Mouse (Mus musculus) CD4-positive helper T cell, adult 2 months (primary cell): Measurements from ENCODE around the gene Csmd2.

Source experiments
- DNase-seq: peaks from one replicate; pipeline ENCODE4 v3.0.0-alpha.2; 2012; ENCODE audit warnings: low read depth, missing footprints, low spot score

Csmd2 gene

DNA sequence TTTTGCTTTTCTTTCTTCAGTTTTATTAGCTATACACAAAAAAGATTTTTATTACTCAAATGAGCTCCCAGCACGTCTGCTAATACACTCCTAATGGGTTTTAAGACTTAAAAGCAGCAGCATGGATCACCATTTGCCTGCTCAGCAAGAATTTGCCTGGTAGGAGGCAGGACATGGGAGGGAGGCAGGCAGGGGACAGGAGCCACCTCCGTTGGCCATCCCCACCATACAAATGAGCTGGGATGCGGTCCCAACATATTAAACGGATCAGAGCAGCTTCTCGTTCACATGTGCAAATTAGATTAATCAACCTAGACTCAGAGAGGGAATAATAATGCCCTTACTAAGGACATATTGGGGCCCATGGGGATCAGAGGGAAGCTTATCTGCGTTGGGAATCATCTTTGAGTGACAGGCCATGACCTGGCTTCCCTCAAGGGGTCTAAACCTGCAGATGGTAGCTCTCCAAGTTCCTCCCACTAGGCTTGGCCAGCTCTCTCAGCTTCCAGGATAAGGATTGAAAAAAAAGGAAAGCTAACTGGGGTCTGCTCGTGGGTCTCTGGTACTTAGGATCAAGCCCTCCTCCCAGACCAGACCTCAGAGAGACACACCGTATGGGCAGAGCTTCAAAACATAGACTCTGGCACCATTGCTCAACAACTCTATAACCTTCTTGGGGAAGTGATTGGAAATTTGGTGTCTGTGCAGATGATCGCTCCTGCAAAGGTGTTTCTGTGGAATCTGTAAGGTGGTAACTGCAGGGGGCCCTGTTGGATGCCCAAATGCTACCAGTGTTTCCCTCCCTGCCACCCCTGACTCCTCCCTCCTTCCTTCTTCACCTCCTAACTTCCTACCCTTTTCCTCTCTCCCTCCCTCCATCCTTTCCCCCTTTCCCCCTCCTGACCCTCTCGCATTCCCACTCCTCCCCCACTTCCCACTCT lies 153.8 kb downstream of the Csmd2 start:
- no peak for DNase-seq

DNA sequence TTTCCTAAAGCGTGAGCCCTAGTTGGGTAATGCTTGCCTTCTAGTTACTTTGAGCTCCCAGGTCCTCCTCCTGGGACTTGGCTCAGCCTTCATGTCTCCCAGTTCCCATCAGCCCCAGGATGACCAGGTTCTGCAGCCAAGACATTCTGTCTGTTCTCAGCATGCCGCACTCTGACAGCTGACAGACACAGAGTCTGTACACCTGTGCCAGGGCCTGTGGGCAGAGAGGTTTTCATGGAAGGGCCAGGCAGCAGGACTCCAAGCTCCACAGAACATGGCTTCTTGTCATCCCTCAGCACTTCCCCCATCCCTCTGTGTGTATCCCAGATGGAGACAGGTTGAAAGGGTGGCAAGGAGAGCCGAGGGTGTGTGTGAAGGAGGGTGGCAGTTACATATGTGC lies 154.6 kb downstream of the Csmd2 start:
- DNase-seq: no peak

GRCm38 (mm10) chr4:128143147-128143546 lies 155.5 kb downstream of the Csmd2 start:
- DNase-seq: no peak

DNA sequence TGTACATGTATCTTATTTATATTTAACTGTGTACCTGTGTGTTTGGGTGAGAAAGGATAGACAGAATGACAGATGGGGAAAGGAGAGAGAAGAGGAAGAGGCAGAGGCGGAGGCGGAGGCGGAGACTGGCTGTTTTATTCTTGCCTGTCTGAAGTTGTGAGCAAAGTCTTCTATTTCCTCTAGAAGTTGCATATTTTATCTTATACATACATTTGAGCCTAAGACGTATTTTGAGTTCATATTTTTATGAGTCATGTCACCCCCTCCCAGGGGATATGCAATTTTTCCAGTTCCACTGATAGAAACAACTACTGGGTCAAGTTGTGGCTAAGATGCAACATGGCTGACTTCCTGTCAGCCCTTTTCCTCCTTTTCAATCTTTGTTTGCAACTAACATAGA lies 161.9 kb downstream of the Csmd2 start:
- no peak for DNase-seq

- no peak for DNase-seq
Observed at GRCm38 (mm10) chr4:128152066-128152465, 164.4 kb downstream of the Csmd2 start.

GRCm38 (mm10) chr4:128153144-128153543 lies 165.5 kb downstream of the Csmd2 start:
- no peak for DNase-seq

GRCm38 (mm10) chr4:128155226-128155625 lies 167.6 kb downstream of the Csmd2 start:
- no peak for DNase-seq

- DNase-seq: no peak
Observed at GRCm38 (mm10) chr4:128160656-128161055, 173.0 kb downstream of the Csmd2 start.

DNA sequence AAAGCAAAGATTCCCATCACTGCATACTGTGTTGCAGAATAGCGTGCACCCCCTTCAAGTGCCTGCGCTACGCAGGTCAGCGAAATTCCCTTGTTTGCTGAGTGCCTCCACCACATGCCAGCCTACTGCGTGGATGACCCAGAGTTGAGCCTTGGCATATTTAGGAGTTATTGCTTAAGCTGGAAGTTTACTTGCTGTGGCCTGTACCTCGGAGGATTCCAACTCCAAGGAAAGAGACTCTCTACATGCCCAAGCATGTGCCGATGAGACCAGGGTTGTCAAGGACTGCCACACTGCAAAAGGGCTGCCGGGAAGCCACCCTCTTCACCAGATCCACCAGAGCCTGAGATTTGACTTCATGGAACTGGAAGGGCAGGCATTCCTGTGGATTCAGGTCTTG lies 182.5 kb downstream of the Csmd2 start:
- DNase-seq: no peak

- DNase-seq: no peak
Observed at GRCm38 (mm10) chr4:128171233-128171632, 183.6 kb downstream of the Csmd2 start.

DNA sequence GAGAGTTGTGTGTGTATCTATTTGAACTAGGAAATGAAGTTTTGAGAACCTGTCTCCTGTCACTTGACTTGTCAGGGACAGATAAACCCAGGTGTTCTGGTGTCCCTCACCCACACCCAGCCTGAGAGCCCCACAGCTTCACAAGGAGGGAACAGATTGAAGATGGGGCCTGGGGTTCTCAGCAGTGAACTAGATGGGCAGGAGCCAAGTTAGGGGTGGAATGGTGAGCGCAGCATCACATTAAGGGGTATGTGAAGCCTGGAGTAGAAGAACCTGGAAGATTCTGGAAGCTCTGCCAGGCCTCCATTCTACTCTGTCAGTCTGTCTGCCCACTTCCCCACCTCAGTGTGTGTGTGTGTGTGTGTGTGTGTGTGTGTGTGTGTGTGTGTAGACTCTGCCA lies 184.0 kb downstream of the Csmd2 start:
- DNase-seq: no peak

GRCm38 (mm10) chr4:128178974-128179373 lies 191.3 kb downstream of the Csmd2 start:
- DNase-seq: no peak

DNA sequence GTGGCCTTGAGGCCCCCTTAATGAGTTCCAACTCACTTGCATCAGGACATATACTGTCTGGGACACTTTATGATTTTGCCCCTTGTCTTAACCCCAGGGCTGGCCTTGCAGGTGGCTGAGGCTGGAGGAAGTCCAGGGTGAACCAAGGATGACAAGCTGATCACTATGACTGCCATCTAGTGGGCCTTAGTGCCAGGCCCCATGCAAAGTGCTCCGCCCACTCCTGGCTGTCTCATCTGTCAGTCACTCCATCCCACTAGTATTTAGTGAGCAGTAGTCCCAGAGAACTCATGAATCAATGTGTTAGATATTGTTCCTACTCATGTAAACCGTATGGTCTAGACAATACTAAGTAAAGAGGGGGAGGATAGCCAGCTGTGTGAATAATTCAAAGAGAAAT lies 191.9 kb downstream of the Csmd2 start:
- no peak for DNase-seq

GRCm38 (mm10) chr4:128184747-128185146 lies 197.1 kb downstream of the Csmd2 start:
- DNase-seq: no peak

DNA sequence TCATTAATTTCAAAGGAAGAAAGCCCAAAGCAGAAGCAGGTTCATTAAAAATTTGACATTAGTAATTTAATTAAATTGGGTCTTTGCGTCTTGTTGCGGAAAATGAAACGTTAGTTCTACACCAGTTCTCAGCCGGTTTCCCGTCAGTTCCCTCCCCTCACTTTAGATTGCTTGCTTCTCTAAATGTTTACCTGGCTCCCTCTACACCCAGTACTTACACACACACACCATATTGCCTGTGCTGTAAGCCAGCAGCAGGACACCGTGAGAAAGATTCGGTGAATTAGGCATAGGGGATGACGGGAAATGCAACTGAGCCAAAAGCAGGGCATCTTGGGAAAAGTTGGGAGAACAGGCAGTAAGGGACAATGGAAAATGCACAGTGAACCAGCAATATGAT lies 206.8 kb downstream of the Csmd2 start:
- no peak for DNase-seq

DNA sequence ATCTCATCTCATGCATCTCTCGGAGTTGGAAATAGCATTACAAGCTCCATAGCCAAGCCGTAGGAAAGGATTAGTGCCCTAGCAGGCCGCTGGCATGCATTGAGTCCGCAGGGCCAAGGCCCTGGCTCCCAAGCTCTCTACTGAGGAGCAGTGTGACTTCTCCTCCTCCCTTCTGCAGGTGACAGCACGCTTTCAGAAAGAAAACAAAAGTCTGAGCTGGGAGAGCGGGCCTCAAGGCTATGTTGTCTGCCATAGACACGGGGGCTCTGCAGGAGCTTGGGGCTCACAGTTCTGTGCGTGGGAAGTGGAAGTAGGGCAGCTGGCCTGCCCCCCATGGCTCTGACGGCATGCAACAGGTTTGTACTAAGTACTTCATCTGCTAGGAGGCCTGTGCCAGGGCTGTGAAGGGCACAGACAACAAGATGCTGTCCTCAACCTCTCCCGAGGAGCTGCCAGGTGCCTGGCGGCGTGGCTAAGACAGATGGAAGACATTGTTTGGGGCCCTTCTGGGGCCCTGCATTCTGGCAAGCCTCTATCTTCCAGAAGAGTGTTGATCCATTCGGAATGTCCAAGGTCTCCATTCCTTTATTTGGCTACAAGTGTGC lies 230.4 kb downstream of the Csmd2 start:
- DNase-seq: no peak

GRCm38 (mm10) chr4:128224453-128224852 lies 236.8 kb downstream of the Csmd2 start:
- no peak for DNase-seq

GRCm38 (mm10) chr4:128227377-128228316 lies 240.0 kb downstream of the Csmd2 start:
- no peak for DNase-seq

DNA sequence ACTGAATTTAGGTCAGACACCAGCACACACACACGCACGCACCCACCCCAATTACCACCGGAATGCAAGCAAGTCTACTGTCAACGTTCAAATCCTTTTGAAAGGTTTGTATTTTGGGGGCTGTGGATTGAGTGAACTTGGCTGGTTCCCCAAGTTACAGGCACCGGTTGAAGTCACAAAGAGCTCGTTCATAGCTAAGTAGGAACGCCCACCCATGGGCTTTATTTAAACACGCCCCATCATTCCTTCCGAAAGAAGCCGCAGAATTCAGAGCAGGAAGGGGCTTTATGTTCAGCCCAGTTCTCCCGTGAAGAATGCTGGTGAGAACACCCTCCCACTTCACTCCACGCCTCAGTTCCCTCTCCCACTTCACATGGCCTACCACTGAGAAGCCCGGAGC lies 245.8 kb downstream of the Csmd2 start:
- no peak for DNase-seq

DNA sequence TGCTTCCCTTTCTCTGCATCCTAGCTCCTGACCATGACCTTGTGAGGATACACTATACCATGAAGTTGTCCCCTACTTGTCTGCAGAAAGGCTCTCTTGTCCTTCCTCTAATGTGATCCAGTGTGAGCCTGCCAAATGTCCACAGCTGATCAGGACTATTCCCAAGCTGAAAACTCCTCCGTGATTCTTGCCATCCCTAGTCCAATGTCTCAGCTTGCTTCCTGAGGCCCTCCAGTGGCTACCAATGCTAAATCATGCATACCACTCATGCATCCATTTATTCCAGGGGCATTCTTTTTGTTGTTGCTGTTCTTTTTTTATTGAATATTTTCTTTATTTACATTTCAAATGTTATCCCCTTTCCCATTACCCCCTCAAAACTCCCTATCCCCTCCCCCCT lies 251.5 kb downstream of the Csmd2 start:
- no peak for DNase-seq

- no peak for DNase-seq
Observed at GRCm38 (mm10) chr4:128241075-128241853, 253.6 kb downstream of the Csmd2 start.
